Mouse (Mus musculus) T-cell, adult 2 months (primary cell): ENCODE data around the gene Kcnd3.

Source experiments
- DNase-seq: peaks from one replicate; pipeline ENCODE4 v3.0.0; 2022; ENCODE audit warnings: low spot score

The Kcnd3 gene

DNA sequence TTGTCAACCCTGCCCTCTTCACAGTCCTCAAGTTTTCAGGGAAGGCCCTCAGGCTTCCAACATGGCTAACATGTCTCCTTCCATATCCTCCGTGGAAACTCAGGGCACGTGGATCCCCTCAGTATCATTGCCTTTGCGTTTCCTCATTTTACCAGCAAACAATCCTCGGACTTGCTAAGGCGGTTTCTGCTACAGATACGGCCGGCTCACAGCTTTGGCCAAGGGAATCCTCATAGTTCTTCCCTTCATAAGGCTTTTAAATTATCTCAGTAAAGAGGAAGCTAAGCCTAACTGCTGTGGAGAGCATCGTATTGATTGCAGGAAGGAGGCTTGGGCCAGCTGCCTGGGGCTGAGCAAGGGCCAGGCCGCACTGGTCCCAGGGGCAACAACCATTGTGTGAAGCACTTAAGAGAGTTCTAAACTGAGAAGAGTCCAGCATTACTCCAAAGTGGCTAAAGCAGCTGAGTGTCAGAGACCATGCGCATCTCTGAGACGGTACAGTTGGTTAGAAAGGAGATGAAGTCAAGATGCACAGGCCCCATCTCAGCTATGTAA is 203.0 kb downstream of the Kcnd3 start:
- no peak for DNase-seq

DNA sequence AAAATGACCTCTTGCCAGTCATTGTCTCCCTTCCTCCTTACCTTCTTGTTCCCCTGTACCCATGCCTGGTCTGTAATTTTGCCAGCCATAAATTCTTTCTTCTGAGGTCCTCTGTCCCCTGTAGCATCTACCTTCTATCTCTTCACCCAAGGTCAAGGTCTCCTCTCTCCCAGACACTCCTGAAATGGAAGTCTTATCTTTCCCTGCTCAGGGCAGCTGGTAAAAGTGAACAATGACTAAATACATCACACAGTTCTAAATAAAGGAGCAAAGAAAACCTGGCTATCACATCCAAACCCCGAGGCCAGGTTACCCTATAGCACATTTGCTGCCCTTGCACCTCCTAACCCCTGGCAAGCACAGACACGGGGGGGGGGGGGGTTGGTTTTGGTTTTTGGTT is 208.4 kb downstream of the Kcnd3 start:
- DNase-seq = no peak

GRCm38 (mm10) chr3:105663043-105663442 is 210.9 kb downstream of the Kcnd3 start:
- no peak for DNase-seq

DNA sequence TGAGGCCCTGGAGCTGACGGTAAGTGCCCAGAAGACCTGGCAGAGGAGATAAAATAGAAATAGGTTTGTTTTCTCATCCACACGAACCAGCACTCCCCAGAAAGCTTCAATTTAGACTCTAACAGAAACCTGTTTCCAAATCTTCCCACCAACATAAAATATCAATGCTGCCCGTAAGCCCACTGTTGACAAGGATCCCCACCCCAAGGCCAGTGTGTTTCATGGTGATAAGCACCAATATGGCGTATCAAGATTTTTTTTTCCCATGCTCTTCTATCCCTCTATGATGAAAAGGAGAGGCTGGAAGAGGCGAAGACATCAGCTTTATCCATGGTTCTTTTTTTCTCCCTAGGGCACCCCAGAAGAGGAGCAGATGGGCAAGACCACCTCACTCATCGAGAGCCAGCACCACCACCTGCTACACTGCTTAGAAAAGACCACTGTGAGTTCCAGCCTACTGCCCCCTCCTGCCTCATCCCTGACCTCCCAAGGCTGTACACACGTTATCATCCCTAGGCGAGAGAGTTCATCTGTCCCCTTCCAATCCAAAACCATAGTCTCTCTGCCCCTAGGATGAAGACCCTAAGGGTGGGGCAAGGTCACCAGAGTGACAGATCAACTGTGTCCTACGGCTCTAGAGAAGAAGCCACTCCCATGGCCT is 213.1 kb downstream of the Kcnd3 start:
- no peak for DNase-seq

DNA sequence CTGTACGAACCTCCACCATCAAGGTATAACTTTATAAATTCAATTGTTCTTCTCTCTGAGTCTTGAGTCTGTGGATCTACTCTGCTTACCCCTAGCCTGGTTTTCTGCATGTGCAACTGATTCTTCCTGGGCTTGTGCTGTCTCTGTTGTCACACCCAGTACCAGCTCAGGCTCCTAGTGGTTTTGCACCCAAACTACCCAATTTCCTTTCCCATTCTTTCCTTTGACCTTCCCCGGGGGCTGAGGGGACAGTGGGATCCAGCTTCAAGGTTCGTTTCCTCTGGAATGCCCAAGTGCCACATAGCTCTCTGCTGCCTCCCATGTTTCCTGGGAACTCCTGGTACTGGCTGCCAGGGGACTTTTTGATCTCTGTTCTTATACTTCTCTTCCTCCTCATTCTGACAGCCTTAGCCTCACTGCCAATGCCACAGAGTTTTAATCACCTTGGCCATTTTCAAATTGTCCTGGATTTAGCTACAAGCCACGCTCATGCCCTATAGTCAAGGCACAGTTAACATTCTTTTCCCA is 214.9 kb downstream of the Kcnd3 start:
- no peak for DNase-seq

GRCm38 (mm10) chr3:105668161-105668560 is 216.0 kb downstream of the Kcnd3 start:
- DNase-seq = no peak

DNA sequence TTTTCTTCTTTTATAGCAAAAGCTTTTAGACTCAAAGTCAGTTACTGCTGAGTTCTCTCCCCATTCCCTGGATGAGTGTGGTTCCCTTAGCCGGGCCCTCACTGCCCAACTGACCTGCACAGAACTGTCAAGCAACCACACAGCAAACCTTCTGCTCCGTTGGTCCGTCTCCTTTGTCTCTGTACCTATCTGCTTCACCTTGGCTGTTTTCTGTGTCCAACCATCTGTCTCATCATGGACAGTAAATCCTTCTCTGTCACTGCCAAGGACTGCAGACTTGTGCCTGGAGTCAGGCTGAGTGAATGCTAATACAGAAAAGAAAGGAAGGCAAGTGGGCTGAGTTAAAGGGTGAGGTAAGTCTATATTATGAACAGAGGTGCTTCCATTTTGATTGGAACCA is 217.6 kb downstream of the Kcnd3 start:
- DNase-seq = no peak

GRCm38 (mm10) chr3:105670801-105671200 is 218.7 kb downstream of the Kcnd3 start:
- no peak for DNase-seq

DNA sequence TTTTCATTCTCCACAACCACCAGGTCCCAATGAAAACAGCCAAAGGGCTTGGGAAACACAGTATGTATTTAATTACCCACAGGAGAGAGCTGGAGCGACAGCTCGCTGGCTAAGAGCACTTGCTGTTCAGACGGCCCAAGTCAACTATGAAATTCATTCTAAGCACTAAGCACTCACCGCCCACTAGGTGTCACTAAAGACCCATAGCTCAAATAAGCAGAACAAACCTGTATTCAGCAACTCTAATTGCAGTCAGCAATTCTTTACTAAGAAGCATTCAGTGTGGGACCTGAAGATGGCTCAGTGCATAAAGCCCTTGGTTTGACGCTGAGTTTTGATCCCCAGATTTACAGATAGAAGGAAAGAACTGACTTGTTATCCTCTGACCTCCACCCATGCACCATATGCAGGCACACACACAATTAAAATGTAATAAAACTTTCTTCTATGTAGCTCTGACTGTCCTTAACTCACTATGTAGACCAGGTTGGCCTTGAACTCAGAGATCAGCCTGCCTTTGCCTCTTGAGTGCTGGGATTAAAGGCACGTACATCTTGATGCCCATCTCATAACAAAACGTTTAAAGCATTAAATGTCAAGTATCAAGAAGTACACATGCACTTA is 222.6 kb downstream of the Kcnd3 start:
- peak; percentile 77 for DNase-seq

DNA sequence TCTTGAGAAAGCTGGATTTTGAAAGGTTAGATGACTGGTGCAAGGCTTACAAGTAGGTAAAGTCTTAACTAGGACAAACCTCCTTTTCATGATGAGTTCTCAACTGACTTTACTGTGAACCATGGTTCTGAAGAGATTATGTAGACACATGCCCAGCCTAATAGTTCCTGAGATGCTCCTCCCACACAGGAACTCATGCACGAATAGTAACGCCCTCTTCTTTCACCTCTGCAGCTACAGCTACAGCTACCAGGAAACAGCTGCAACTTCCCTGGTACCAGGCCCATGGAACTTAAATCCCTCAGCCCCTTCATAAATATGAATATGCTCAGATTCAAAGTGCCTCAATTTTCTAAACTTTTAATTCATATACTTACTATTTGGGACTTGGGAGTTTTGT is 223.8 kb downstream of the Kcnd3 start:
- DNase-seq = no peak

DNA sequence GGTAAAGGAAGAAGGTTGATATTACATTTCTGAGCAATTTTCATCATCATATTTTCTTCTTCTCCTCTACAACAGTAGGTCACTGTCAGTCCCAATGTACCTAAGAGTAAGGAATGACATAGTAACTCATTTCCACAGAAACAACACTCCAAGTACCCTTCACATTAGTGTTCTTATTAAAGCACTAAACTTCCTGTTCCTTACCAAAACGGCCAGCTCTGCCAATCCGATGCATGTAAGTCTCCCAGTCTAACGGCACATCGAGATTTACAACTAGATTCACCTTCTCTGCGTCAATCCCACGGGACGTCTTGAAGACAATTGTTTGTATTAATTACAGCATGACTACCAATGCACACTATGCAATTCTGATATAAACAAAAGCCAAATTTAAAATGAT is 228.2 kb downstream of the Kcnd3 start:
- DNase-seq = no peak

GRCm38 (mm10) chr3:105686394-105687323 is 234.5 kb downstream of the Kcnd3 start:
- no peak for DNase-seq

DNA sequence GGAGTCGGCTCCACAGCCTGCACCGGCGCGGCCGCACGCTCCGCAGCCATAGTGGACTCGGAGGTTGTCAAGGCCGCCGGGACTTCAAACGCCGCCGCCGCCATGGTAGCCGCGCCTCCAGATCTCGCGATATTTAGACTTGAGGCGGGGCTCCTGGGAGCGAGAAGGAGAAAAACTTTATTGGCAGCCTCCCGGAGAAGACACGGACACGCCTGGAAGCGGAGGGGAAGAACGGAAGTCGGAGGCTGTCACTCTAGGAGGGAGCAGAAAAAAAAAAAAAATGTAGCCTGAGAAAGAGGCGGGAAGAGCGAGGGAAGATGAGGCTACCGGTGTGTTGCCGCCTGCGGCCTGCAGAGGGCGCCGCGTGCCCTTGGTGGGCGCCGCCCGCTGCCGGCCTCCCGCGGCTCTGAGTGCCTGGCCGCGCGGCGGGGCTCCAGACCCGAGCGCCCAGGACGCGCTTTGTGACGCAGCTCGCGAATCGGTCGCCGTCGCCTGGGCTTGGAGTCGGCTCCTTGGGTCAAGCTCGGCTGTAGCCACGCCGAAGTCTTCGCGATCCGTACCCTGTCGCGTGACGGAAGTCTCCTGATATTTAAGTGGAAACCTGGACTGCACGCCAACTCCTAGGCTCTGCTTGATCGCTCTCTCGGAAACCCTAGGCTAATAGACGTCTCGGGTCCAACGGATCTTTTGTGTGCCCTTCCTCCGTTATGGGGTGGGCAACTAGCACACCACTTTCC is 235.4 kb downstream of the Kcnd3 start, which contains the start of gene Ddx20:
Gene Ddx20, minus strand, starts transcription at position 251 of the 737 bp plus-strand sequence.
- DNase-seq = peak; percentile 97

- no peak for DNase-seq
Measured at GRCm38 (mm10) chr3:105688536-105688935, 236.4 kb downstream of the Kcnd3 start.

- DNase-seq = no peak
Measured at GRCm38 (mm10) chr3:105693327-105694080, 241.4 kb downstream of the Kcnd3 start.

DNA sequence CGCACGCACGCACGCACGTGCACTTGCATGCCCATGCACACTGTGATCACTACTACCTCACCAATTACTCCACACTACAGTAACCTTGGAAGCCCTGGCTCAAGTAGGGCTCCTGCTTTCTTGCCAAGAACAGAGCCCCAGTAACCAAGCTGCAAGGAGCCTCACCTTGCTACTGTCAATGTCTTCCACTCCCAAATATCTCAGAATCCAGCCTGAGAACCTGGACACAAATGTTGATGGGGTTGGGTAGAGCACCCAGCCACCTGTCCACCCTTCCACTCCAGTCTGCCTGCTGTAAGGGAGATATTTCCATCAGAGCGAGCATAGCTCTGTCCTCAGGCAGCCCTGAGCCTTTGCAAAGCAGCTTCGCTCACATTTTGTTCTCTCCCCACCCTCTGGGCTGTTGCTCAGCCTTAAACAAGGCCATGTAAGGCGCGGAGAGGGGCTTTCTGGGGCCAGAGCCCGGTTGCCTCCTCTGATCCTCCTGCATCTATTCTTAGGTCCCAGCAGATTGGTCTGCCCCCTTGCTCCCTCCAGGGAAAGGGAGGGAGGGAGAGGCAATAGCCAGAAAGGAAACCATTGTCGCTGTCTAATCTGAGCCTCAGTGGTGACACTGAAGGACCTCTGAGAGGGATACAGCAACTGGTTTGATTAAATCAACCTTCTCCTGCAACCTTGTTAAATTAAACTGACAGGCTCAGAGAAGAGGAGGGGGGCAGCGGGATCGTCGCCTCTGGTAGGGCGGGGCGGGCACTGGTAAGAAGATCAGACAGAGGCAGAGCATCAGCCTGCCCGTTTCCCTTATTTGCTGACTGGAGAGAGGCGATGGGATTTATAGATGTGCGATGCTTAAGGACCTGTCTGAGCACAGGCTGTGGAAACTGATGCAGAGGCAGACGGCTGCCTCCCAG is 243.6 kb downstream of the Kcnd3 start:
- DNase-seq = no peak

GRCm38 (mm10) chr3:105696387-105697147 is 244.4 kb downstream of the Kcnd3 start:
- no peak for DNase-seq

GRCm38 (mm10) chr3:105697148-105697441 is 245.0 kb downstream of the Kcnd3 start:
- DNase-seq = no peak

GRCm38 (mm10) chr3:105698311-105698710 is 246.2 kb downstream of the Kcnd3 start:
- DNase-seq = no peak
